Mouse (Mus musculus): Measurements from ENCODE around the gene Hist1h1d. TPM values are rescaled to one million over a fixed set of nuclear protein-coding genes. Genes with fewer than 3 reads are reported as not detected.

Hist1h1d gene
- polyA plus RNA-seq, 1 experiment from 2014 or later: 0.79 TPM

Small RNA genes lying within 50 kb of the gene (microRNA-seq; reads per million reads assigned to microRNA genes)
- not detected for gene Gm44297
- gene Gm44359: not detected
- gene Gm44394: not detected
- 1.2 reads per million for gene n-TStga1

Other genes starting within 250 kb of the Hist1h1d start
- gene Zfp322a, start 184.1 kb upstream of the Hist1h1d start, polyA plus RNA-seq (2015; fragmentation: Nextera tagmentation; extraction: Ambion mirVana): 56.0 and 56.3 TPM in 2 replicates
- 11.8 and 12.3 TPM in 2 replicates for gene Abt1, start 129.4 kb upstream of the Hist1h1d start, polyA plus RNA-seq (2015; fragmentation: Nextera tagmentation; extraction: Ambion mirVana)
- gene Btn1a1, start 87.4 kb upstream of the Hist1h1d start, polyA plus RNA-seq (2015; fragmentation: Nextera tagmentation; extraction: Ambion mirVana): 0.06 and 0.10 TPM in 2 replicates
- 0.20 and 0.28 TPM in 2 replicates for gene Btn2a2, start 64.4 kb upstream of the Hist1h1d start, polyA plus RNA-seq (2015; fragmentation: Nextera tagmentation; extraction: Ambion mirVana)
- gene Hist1h4h, start 22.2 kb upstream of the Hist1h1d start, polyA plus RNA-seq (2015; fragmentation: Nextera tagmentation; extraction: Ambion mirVana): 4.3 and 8.4 TPM in 2 replicates
- 7.1 and 8.0 TPM in 2 replicates for gene Hist1h2af, start 19.4 kb upstream of the Hist1h1d start, polyA plus RNA-seq (2015; fragmentation: Nextera tagmentation; extraction: Ambion mirVana)
- gene Hist1h3g, start 17.8 kb upstream of the Hist1h1d start, polyA plus RNA-seq (2015; fragmentation: Nextera tagmentation; extraction: Ambion mirVana): 5.6 and 6.2 TPM in 2 replicates
- gene Hist1h2bh, start 9.9 kb upstream of the Hist1h1d start, polyA plus RNA-seq (2015; fragmentation: Nextera tagmentation; extraction: Ambion mirVana): 1.3 and 2.0 TPM in 2 replicates
- 0.49 and 0.93 TPM in 2 replicates for gene Hist1h3f, start 9.2 kb upstream of the Hist1h1d start, polyA plus RNA-seq (2015; fragmentation: Nextera tagmentation; extraction: Ambion mirVana)
- gene Hist1h4f, start 1.6 kb upstream of the Hist1h1d start, polyA plus RNA-seq (2015; fragmentation: Nextera tagmentation; extraction: Ambion mirVana): 0.78 and 2.4 TPM in 2 replicates
- 4.9 and 7.8 TPM in 2 replicates for gene Hist1h3e, start 9.1 kb downstream of the Hist1h1d start, polyA plus RNA-seq (2015; fragmentation: Nextera tagmentation; extraction: Ambion mirVana)
- 71.9 and 83.6 TPM in 2 replicates for gene Hist1h2ae, start 18.0 kb downstream of the Hist1h1d start, polyA plus RNA-seq (2015; fragmentation: Nextera tagmentation; extraction: Ambion mirVana)
- 13.6 and 15.8 TPM in 2 replicates for gene Hist1h2bg, start 18.1 kb downstream of the Hist1h1d start, polyA plus RNA-seq (2015; fragmentation: Nextera tagmentation; extraction: Ambion mirVana)
- 4.8 and 6.8 TPM in 2 replicates for gene Hist1h2bf, start 20.9 kb downstream of the Hist1h1d start, polyA plus RNA-seq (2015; fragmentation: Nextera tagmentation; extraction: Ambion mirVana)
- 2.9 and 3.4 TPM in 2 replicates for gene Hist1h2ad, start 21.1 kb downstream of the Hist1h1d start, polyA plus RNA-seq (2015; fragmentation: Nextera tagmentation; extraction: Ambion mirVana)
- 7.4 and 9.5 TPM in 2 replicates for gene Hist1h3d, start 22.5 kb downstream of the Hist1h1d start, polyA plus RNA-seq (2015; fragmentation: Nextera tagmentation; extraction: Ambion mirVana)
- gene Hist1h4d, start 28.3 kb downstream of the Hist1h1d start, polyA plus RNA-seq (2015; fragmentation: Nextera tagmentation; extraction: Ambion mirVana): 130 and 135 TPM in 2 replicates
- gene Hist1h2be, start 67.9 kb downstream of the Hist1h1d start, polyA plus RNA-seq (2015; fragmentation: Nextera tagmentation; extraction: Ambion mirVana): 3.3 and 3.4 TPM in 2 replicates
- gene Hist1h1e, start 69.3 kb downstream of the Hist1h1d start, polyA plus RNA-seq (2015; fragmentation: Nextera tagmentation; extraction: Ambion mirVana): 20.3 and 21.3 TPM in 2 replicates
- gene Hist1h2ac, start 130.7 kb downstream of the Hist1h1d start, polyA plus RNA-seq (2015; fragmentation: Nextera tagmentation; extraction: Ambion mirVana): 2.2 and 2.3 TPM in 2 replicates
- 66.1 and 72.9 TPM in 2 replicates for gene Hist1h2bc, start 130.9 kb downstream of the Hist1h1d start, polyA plus RNA-seq (2015; fragmentation: Nextera tagmentation; extraction: Ambion mirVana)
- gene Hist1h1t, start 142.6 kb downstream of the Hist1h1d start, polyA plus RNA-seq (2015; fragmentation: Nextera tagmentation; extraction: Ambion mirVana): 0.16 and 0.48 TPM in 2 replicates
- gene Hist1h4c, start 145.2 kb downstream of the Hist1h1d start, polyA plus RNA-seq (2015; fragmentation: Nextera tagmentation; extraction: Ambion mirVana): 6.2 and 6.6 TPM in 2 replicates
- 11.2 and 13.7 TPM in 2 replicates for gene Hfe, start 157.6 kb downstream of the Hist1h1d start, polyA plus RNA-seq (2015; fragmentation: Nextera tagmentation; extraction: Ambion mirVana)
- gene Hist1h1c, start 185.5 kb downstream of the Hist1h1d start, polyA plus RNA-seq (2015; fragmentation: Nextera tagmentation; extraction: Ambion mirVana): 36.9 and 37.8 TPM in 2 replicates
- gene Hist1h3c, start 192.3 kb downstream of the Hist1h1d start, polyA plus RNA-seq (2015; fragmentation: Nextera tagmentation; extraction: Ambion mirVana): 5.9 and 9.7 TPM in 2 replicates
- 4.0 and 4.9 TPM in 2 replicates for gene Hist1h2bb, start 193.5 kb downstream of the Hist1h1d start, polyA plus RNA-seq (2015; fragmentation: Nextera tagmentation; extraction: Ambion mirVana)
- 33.4 and 44.6 TPM in 2 replicates for gene Hist1h2ab, start 197.9 kb downstream of the Hist1h1d start, polyA plus RNA-seq (2015; fragmentation: Nextera tagmentation; extraction: Ambion mirVana)
- gene Hist1h3b, start 199.0 kb downstream of the Hist1h1d start, polyA plus RNA-seq (2015; fragmentation: Nextera tagmentation; extraction: Ambion mirVana): 13.3 and 14.0 TPM in 2 replicates
- gene Hist1h4b, start 203.8 kb downstream of the Hist1h1d start, polyA plus RNA-seq (2015; fragmentation: Nextera tagmentation; extraction: Ambion mirVana): 5.1 and 6.6 TPM in 2 replicates
- 1.2 TPM in 1 of 2 replicates, not detected in the other for gene Hist1h4a, start 208.0 kb downstream of the Hist1h1d start, polyA plus RNA-seq (2015; fragmentation: Nextera tagmentation; extraction: Ambion mirVana)
- gene Hist1h3a, start 209.1 kb downstream of the Hist1h1d start, polyA plus RNA-seq (2015; fragmentation: Nextera tagmentation; extraction: Ambion mirVana): 4.2 and 5.5 TPM in 2 replicates
- 2.1 and 4.3 TPM in 2 replicates for gene Hist1h1a, start 210.4 kb downstream of the Hist1h1d start, polyA plus RNA-seq (2015; fragmentation: Nextera tagmentation; extraction: Ambion mirVana)
- not detected in 2 replicates for gene Trim38, start 216.7 kb downstream of the Hist1h1d start, polyA plus RNA-seq (2015; fragmentation: Nextera tagmentation; extraction: Ambion mirVana)